Mouse (Mus musculus): ENCODE data around the gene Rnf39. TPM values are rescaled to one million over a fixed set of nuclear protein-coding genes. Genes with fewer than 3 reads are reported as not detected.

Rnf39 gene
- polyA plus RNA-seq, 1 experiment from 2014 or later = 2.7 TPM

DNA sequence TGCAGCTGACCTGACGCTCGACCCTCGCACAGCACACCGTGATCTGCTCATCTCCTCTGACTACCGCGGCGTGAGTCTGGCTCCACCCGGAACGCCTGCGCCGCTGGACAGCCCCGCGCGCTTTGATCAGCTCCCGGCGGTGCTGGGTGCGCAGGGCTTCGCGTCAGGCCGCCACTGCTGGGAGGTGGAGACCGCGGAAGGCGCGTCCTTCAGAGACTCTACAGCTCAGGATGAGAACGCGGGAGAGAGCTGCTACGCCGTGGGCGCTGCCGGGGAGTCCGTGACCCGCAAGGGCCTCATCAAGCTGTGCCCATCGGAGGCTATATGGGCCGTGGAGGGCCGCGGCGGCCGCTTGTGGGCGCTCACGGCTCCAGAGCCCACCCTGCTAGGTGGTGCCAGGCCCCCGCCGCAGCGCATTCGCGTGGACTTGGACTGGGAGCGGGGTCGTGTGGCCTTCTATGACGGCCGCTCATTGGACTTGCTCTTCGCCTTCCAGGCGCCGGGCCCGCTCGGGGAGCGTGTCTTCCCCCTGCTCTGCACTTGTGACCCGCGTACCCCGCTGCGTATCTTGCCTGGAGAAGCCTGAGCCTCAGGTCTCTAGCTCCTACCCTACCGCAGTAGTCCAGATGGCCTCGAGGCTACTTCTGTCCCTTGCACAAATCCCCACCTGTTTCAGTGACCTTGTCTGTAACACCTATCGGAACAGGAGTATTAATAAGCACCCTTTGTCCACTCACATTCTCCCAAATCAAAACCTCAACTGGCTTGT is 4.5 kb downstream of the Rnf39 start:
- Histone ChIP-seq H3K4me1 (ENCODE audit: control insufficient read depth, insufficient read depth, low read length) (peaks cover 11% of the 10 kb centered on the region), H3K36me3 (ENCODE audit: control insufficient read depth, insufficient read depth, low read length) (peaks cover 11% of the 10 kb centered on the region; the same call in 1 of the 2 replicates), H3K9me3 (ENCODE audit: control insufficient read depth, low read length) (no peaks in the 10 kb centered on the region), H3K9ac (ENCODE audit: low read depth, low read length) (peak overlapping the region; percentile 76), H3K27me3 (replicated peaks; ENCODE audit: control insufficient read depth, insufficient read depth, low read length) (peaks cover 45% of the 10 kb centered on the region), H3K27ac (replicated peaks; ENCODE audit: low read depth, low read length) (no peak overlapping the region), H3K4me2 (ENCODE audit: low read depth, low read length) (peak overlapping the region; percentile 98), H3K4me3 (ENCODE audit: low read depth, low read length) (peak overlapping the region; percentile 52)
- ATAC-seq (ENCODE audit: low read depth) (peak; percentile 39), DNase-seq (ENCODE audit: low spot score) (peak; percentile 49)
- 1% methylated on average over 60 of the region's 62 CpGs for WGBS

DNA sequence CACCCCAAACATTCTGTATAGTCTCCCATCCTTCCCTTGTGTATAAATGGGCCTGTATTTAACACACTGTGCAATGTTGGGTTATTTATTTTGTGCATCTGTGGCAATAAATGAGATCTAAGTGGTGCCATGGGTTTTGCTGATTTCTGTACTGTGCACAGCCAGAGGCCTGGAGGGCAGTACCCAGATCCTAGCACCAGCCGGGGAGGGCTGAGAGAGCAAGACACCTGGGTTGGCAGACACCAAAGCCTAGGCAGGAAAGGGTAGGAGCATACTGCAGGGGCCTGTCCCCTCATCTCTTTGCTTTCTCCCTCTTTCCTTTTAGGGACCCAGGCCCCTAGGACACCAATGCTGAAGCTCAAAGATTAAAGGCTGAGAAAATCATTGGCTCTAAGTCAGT is 5.6 kb downstream of the Rnf39 start:
- Histone ChIP-seq H3K4me3 (ENCODE audit: low read depth, low read length) (no peak overlapping the region), H3K36me3 (ENCODE audit: control insufficient read depth, insufficient read depth, low read length) (peaks cover 11% of the 10 kb centered on the region; the same call in 1 of the 2 replicates), H3K27me3 (replicated peaks; ENCODE audit: control insufficient read depth, insufficient read depth, low read length) (peaks cover 35% of the 10 kb centered on the region), H3K4me2 (ENCODE audit: low read depth, low read length) (no peak overlapping the region), H3K27ac (replicated peaks; ENCODE audit: low read depth, low read length) (no peak overlapping the region), H3K4me1 (ENCODE audit: control insufficient read depth, insufficient read depth, low read length) (peaks cover 11% of the 10 kb centered on the region), H3K9ac (ENCODE audit: low read depth, low read length) (no peak overlapping the region), H3K9me3 (ENCODE audit: control insufficient read depth, low read length) (no peaks in the 10 kb centered on the region)
- 79% methylated on average over 1 of the region's 1 CpGs for WGBS
- ATAC-seq (ENCODE audit: low read depth) (no peak), DNase-seq (ENCODE audit: low spot score) (no peak)

DNA sequence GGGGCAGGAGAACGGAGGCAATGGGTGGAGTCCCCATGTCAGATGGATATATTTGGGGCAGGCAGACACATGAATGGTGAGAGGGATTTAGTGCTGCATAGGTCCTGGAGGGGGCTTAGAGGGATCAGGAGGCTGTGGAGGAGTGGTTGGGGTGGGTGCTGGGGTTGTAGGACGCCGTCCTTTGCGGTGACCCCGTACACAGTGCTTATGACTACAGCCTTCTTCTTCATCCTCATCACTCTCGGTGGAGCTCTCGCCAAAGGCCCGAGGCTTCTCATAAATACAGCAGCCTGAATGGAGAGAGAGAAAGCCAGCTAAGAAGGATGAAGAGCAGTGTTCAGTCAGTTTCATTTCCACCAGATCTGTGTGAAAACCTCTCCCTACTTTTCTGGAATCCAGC is 6.5 kb downstream of the Rnf39 start:
- ATAC-seq (ENCODE audit: low read depth) = no peak
- H3K27me3 ChIP-seq (replicated peaks; ENCODE audit: control insufficient read depth, insufficient read depth, low read length) = peaks cover 25% of the 10 kb centered on the region
- H3K4me2 ChIP-seq (ENCODE audit: low read depth, low read length) = no peak overlapping the region
- peaks cover 11% of the 10 kb centered on the region for H3K4me1 ChIP-seq (ENCODE audit: control insufficient read depth, insufficient read depth, low read length)
- no peak for DNase-seq (ENCODE audit: low spot score)
- no peak overlapping the region for H3K27ac ChIP-seq (replicated peaks; ENCODE audit: low read depth, low read length)
- no peak overlapping the region for H3K4me3 ChIP-seq (ENCODE audit: low read depth, low read length)
- H3K9me3 ChIP-seq (ENCODE audit: control insufficient read depth, low read length) = no peaks in the 10 kb centered on the region
- 90% methylated on average over 8 of the region's 8 CpGs for WGBS
- no peak overlapping the region for H3K9ac ChIP-seq (ENCODE audit: low read depth, low read length)
- H3K36me3 ChIP-seq (ENCODE audit: control insufficient read depth, insufficient read depth, low read length) = peaks cover 18% of the 10 kb centered on the region; the same call in 1 of the 2 replicates

DNA sequence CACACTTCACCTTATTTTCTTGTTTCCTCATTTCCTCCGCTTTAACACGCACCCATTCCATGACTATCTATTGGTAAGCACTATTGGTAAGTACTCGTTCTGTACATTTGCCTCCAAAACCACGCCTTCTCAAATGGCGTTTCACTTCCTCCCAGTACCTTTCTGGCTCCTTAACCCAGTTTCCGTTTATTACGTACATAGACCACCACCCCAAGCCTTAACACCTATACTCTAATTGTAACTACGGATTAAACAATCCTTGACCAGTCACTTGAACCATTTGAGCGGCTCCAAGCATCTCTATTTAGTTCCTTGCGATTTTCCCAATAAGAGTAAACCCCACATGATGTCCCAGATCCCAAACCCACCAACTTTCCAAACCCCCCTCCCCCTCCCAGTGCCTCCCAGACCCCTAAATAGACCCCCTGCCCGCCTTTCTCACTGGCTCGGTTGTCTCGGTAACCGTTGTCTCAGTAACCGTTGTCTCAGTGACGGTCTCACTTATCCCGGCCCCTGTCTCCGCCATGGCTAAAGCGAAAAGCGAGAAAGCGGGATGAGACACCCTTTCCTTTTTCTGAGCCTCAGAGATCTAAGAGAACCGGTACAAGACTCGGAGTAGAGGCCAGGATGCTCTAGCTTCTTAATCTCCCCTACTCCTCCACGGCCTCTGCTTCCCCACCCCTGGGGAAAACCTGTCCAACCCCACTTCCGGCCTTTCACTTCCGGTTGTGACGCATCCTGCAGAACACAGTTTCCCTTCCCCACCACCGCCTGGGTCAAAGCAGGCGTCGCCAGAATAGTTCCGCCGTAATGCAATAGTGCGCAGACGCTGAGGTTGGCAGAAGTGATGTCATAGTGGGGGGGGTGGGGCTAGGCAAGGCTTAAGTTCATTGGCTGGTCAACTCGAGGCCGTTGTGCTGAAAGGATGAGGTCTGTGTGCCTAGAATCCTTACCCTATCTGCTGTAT is 8.5 kb downstream of the Rnf39 start, which contains the start of gene Ppp1r11:
Gene Ppp1r11 (minus strand): TSS at position 761 of the 967 bp plus-strand sequence.
- DNase-seq (ENCODE audit: low spot score) (peak; percentile 99), ATAC-seq (ENCODE audit: low read depth) (peak; percentile 97)
- WGBS = 3% methylated on average over 36 of the region's 36 CpGs

DNA sequence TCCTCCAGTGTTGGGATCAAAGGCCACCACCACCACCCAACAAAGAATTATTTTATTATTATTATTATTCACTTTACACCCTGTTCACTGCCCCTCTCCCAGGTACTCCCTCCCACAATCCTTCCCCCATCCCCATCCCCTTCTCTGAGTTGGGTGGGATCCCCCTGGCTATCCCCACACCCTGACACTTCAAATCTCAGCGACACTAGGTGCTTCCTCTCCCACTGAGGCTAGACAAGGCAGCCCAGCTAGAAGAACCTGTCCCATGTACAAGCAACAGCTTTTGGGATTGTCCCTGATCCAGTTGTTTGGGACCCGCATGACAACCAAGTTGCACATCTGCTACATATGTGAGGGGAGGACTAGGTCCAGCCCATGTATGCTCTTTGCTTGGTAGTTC is 9.9 kb downstream of the Rnf39 start:
- Histone ChIP-seq H3K27me3 (replicated peaks; ENCODE audit: control insufficient read depth, insufficient read depth, low read length) (no peaks in the 10 kb centered on the region), H3K4me3 (ENCODE audit: low read depth, low read length) (no peak overlapping the region), H3K4me1 (ENCODE audit: control insufficient read depth, insufficient read depth, low read length) (peaks cover 11% of the 10 kb centered on the region), H3K9ac (ENCODE audit: low read depth, low read length) (no peak overlapping the region), H3K27ac (replicated peaks; ENCODE audit: low read depth, low read length) (no peak overlapping the region), H3K9me3 (ENCODE audit: control insufficient read depth, low read length) (no peaks in the 10 kb centered on the region), H3K36me3 (ENCODE audit: control insufficient read depth, insufficient read depth, low read length) (peaks cover 41% of the 10 kb centered on the region), H3K4me2 (ENCODE audit: low read depth, low read length) (no peak overlapping the region)
- 82% methylated on average over 2 of the region's 2 CpGs for WGBS
- DNase-seq (ENCODE audit: low spot score) (no peak), ATAC-seq (ENCODE audit: low read depth) (no peak)

More for the DNA sequence above, 8.5 kb downstream of the Rnf39 start, which contains the start of gene Ppp1r11:
- Histone ChIP-seq H3K9ac (ENCODE audit: low read depth, low read length) (peak within 1 kb of the TSS; percentile 87), H3K36me3 (ENCODE audit: control insufficient read depth, insufficient read depth, low read length) (peaks cover 35% of the 10 kb centered on the region), H3K4me3 (ENCODE audit: low read depth, low read length) (peak within 1 kb of the TSS; percentile 65), H3K27me3 (replicated peaks; ENCODE audit: control insufficient read depth, insufficient read depth, low read length) (peaks cover 5% of the 10 kb centered on the region; the same call in 1 of the 2 replicates), H3K4me2 (ENCODE audit: low read depth, low read length) (peak within 1 kb of the TSS; percentile 78), H3K27ac (replicated peaks; ENCODE audit: low read depth, low read length) (peak within 1 kb of the TSS; percentile 76), H3K9me3 (ENCODE audit: control insufficient read depth, low read length) (no peaks in the 10 kb centered on the region), H3K4me1 (ENCODE audit: control insufficient read depth, insufficient read depth, low read length) (peaks cover 11% of the 10 kb centered on the region)

DNA sequence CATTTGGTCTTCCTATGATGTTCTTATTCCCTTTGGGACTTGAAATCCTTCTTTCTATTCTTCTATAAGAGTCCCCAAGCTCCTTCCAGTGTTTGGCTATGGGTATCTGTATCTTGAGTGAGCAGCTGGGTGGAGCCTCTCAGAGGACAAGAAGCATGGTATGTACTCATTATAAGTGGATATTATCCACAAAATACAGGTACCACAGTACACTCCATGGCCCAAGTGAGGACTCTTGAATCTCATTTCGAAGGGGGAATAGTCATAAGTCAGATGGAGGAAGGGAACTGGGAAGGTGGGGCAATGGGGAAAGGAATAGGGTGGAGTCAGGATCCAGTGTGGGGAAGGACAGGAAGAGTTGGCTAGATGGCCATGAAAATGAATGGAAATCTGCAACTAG is 10.3 kb downstream of the Rnf39 start:
- no peak overlapping the region for H3K4me2 ChIP-seq (ENCODE audit: low read depth, low read length)
- no peak overlapping the region for H3K9ac ChIP-seq (ENCODE audit: low read depth, low read length)
- no peaks in the 10 kb centered on the region for H3K27me3 ChIP-seq (replicated peaks; ENCODE audit: control insufficient read depth, insufficient read depth, low read length)
- no peak overlapping the region for H3K4me3 ChIP-seq (ENCODE audit: low read depth, low read length)
- H3K27ac ChIP-seq (replicated peaks; ENCODE audit: low read depth, low read length) = no peak overlapping the region
- DNase-seq (ENCODE audit: low spot score) (no peak), ATAC-seq (ENCODE audit: low read depth) (no peak)
- H3K4me1 ChIP-seq (ENCODE audit: control insufficient read depth, insufficient read depth, low read length) = peaks cover 9% of the 10 kb centered on the region
- peaks cover 41% of the 10 kb centered on the region for H3K36me3 ChIP-seq (ENCODE audit: control insufficient read depth, insufficient read depth, low read length)
- WGBS = 92% methylated on average over 1 of the region's 1 CpGs
- H3K9me3 ChIP-seq (ENCODE audit: control insufficient read depth, low read length) = no peaks in the 10 kb centered on the region

DNA sequence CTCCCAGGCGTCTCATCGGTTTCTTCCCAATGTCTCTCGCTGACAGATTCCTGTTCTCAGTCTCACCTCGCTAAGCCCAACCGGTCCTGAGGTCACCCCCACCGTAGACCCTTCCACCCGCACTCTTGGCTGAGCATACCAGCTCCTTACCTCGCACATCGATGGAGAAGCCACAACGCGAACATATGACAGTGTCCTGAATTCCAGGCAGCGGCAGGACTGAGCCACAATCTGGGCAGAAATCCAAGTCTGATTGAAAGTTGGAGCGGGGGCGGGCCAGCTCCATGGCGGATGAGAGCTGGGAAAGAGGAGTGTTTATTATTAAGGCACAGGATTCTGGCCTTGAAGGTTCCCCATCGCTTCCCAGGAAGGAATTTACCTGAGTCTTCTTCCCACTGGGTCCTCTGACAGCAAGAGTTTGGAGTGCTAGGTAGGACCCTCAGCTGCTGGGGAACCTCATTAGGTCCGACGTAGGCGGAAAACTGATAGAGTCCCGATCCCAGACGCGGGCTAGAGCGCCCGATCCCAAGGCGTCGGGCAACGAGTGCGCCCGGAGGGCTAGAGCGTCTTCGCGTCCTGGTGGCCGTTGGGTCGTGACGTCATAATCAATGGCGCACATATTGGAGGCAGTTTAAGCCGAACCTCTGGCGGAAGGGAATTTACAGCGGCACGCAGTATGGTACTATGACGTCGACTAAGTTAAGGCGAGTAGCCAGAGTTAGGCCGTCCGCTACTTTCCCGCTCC is 15.5 kb downstream of the Rnf39 start, which contains the start of the genes Znrd1 and Znrd1as:
Gene Znrd1 (minus strand): TSS at position 561 of the 745 bp plus-strand sequence.
Gene Znrd1as (plus strand): TSS at position 594 of the 745 bp plus-strand sequence.
- Histone ChIP-seq H3K27me3 (replicated peaks; ENCODE audit: control insufficient read depth, insufficient read depth, low read length) (no peaks in the 10 kb centered on the region), H3K4me2 (ENCODE audit: low read depth, low read length) (peak within 1 kb of the TSS; percentile 82), H3K4me1 (ENCODE audit: control insufficient read depth, insufficient read depth, low read length) (peaks cover 7% of the 10 kb centered on the region), H3K36me3 (ENCODE audit: control insufficient read depth, insufficient read depth, low read length) (peaks cover 30% of the 10 kb centered on the region), H3K4me3 (ENCODE audit: low read depth, low read length) (peak within 1 kb of the TSS; percentile 78), H3K9ac (ENCODE audit: low read depth, low read length) (peak within 1 kb of the TSS; percentile 85), H3K9me3 (ENCODE audit: control insufficient read depth, low read length) (no peaks in the 10 kb centered on the region), H3K27ac (replicated peaks; ENCODE audit: low read depth, low read length) (peak within 1 kb of the TSS; percentile 85)
- WGBS = under 1% methylated on average over 43 of the region's 46 CpGs
- peak; percentile 98 for ATAC-seq (ENCODE audit: low read depth)
- DNase-seq (ENCODE audit: low spot score) = peak; percentile 99

DNA sequence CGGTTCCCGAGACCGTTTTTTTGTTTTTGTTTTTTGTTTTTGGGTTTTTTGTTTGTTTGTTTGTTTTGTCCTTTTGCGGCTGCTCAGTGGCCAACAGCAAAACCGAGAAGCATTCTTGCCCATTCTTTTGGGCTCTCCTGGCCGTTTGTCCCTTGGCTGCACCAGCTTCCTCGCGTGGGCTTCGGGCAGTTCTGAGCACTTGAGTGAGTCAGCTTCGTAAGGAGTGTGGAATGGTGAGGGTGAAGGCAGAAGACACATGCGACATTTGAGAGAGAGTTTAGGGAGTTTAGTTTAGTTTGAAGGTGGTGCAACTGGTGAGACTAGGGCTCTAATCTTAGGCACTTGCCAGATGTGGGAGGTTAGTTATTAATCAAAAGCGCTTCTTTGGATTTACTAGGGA is 16.2 kb downstream of the Rnf39 start:
- peaks cover 7% of the 10 kb centered on the region for H3K4me1 ChIP-seq (ENCODE audit: control insufficient read depth, insufficient read depth, low read length)
- ATAC-seq (ENCODE audit: low read depth) (no peak), DNase-seq (ENCODE audit: low spot score) (no peak)
- H3K27ac ChIP-seq (replicated peaks; ENCODE audit: low read depth, low read length) = no peak overlapping the region; the same call in none of the 2 replicates
- H3K9ac ChIP-seq (ENCODE audit: low read depth, low read length) = peak overlapping the region; percentile 85
- 7% methylated on average over 12 of the region's 12 CpGs for WGBS
- H3K9me3 ChIP-seq (ENCODE audit: control insufficient read depth, low read length) = no peaks in the 10 kb centered on the region
- H3K4me3 ChIP-seq (ENCODE audit: low read depth, low read length) = peak overlapping the region; percentile 78
- peak overlapping the region; percentile 82 for H3K4me2 ChIP-seq (ENCODE audit: low read depth, low read length)
- peaks cover 26% of the 10 kb centered on the region for H3K36me3 ChIP-seq (ENCODE audit: control insufficient read depth, insufficient read depth, low read length)
- no peaks in the 10 kb centered on the region for H3K27me3 ChIP-seq (replicated peaks; ENCODE audit: control insufficient read depth, insufficient read depth, low read length)
